Mouse (Mus musculus): ENCODE measurements around the gene Med20. TPM values are rescaled to one million over a fixed set of nuclear protein-coding genes. Genes with fewer than 3 reads are reported as not detected.

Gene Med20
- 47.0 and 47.7 TPM in 2 replicates for polyA plus RNA-seq (2015; fragmentation: Nextera tagmentation; extraction: Ambion mirVana)

DNA sequence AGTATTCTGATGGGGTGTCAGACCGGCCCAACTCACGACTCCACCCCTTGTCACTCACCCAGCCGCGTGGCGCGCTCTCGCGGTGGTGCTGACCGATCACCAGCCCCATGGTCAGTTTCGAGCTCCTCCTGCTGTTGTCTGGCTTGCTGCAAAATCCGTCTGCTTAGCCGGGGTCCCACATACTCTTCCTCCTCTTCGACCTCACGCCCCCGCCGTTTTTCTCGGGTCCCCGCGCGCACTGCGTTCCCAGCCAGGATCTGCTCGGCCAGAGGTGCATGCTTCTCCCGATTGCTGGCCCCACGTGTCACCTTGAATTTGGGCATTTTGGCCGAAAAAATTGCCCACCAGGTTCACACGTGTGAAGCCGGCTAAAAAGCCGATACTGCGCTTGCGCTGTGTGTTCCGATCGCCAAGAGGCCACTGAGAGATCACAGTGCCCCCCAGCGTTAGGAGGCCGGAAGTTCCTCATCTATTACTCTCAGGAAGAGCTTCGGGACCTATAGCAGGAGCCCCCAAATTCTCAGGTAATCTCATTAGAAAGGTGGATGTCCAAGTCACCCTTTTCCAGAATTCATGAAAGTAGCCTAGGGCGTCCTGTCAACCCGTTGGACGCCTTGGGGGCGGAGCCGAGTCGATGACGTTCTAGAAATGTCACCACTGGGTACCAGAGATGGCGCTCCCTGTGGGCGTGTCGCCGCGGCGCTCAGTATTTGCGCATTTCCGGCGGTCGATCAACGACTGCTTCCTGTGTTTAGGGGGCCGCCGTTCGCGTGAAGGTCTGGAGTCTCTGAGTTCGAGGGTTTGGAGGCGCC is at the start of gene Med20, which contains the start of the genes Bysl and Gm20517:
Gene Med20 (plus strand): TSS at position 734 of the 812 bp plus-strand sequence.
Gene Bysl (minus strand): TSS at position 644 of the 812 bp plus-strand sequence.
Gene Gm20517 (plus strand): TSS at position 741 of the 812 bp plus-strand sequence.
- H3K4me2 ChIP-seq (ENCODE audit: low read length), result peak within 1 kb of the TSS; percentile 95
- H3K27me3 ChIP-seq (ENCODE audit: control insufficient read depth, insufficient read depth, low read depth, low read length), result no peaks in the 10 kb centered on the region
- ATAC-seq, result peak; percentile 94
- WGBS, result under 1% methylated on average over 59 of the region's 59 CpGs
- H3K36me3 ChIP-seq (ENCODE audit: control insufficient read depth, insufficient read depth, low read length), result peaks cover 9% of the 10 kb centered on the region
- peak within 1 kb of the TSS; percentile 80 for H3K9ac ChIP-seq (ENCODE audit: low read depth, low read length)
- no peaks in the 10 kb centered on the region for H3K9me3 ChIP-seq (replicated peaks; ENCODE audit: control insufficient read depth, low read length, poor library complexity, severe bottlenecking)
- peaks cover 24% of the 10 kb centered on the region for H3K4me1 ChIP-seq (ENCODE audit: control insufficient read depth, insufficient read depth, low read length)
- peak within 1 kb of the TSS; percentile 84 for H3K4me3 ChIP-seq (ENCODE audit: low read depth, low read length)
- peak within 1 kb of the TSS; percentile 80 for H3K27ac ChIP-seq (ENCODE audit: low read length)

GRCm38 (mm10) chr17:47562875-47563274 is 48.5 kb upstream of the Med20 start:
- Histone ChIP-seq H3K27me3 (ENCODE audit: control insufficient read depth, insufficient read depth, low read depth, low read length) (no peaks in the 10 kb centered on the region), H3K27ac (ENCODE audit: low read length) (no peak overlapping the region), H3K4me2 (ENCODE audit: low read length) (no peak overlapping the region), H3K9ac (ENCODE audit: low read depth, low read length) (no peak overlapping the region), H3K36me3 (ENCODE audit: control insufficient read depth, insufficient read depth, low read length) (no peaks in the 10 kb centered on the region), H3K4me1 (ENCODE audit: control insufficient read depth, insufficient read depth, low read length) (no peaks in the 10 kb centered on the region), H3K4me3 (ENCODE audit: low read depth, low read length) (no peak overlapping the region), H3K9me3 (replicated peaks; ENCODE audit: control insufficient read depth, low read length, poor library complexity, severe bottlenecking) (no peaks in the 10 kb centered on the region)
- no peak for ATAC-seq
- 76% methylated on average over 6 of the region's 6 CpGs for WGBS

- ATAC-seq, result no peak
- 88% methylated on average over 5 of the region's 5 CpGs for WGBS
- H3K9me3 ChIP-seq (replicated peaks; ENCODE audit: control insufficient read depth, low read length, poor library complexity, severe bottlenecking), result no peaks in the 10 kb centered on the region
- no peak overlapping the region for H3K4me2 ChIP-seq (ENCODE audit: low read length)
- H3K36me3 ChIP-seq (ENCODE audit: control insufficient read depth, insufficient read depth, low read length), result no peaks in the 10 kb centered on the region
- no peak overlapping the region for H3K9ac ChIP-seq (ENCODE audit: low read depth, low read length)
- H3K27ac ChIP-seq (ENCODE audit: low read length), result no peak overlapping the region
- H3K27me3 ChIP-seq (ENCODE audit: control insufficient read depth, insufficient read depth, low read depth, low read length), result no peaks in the 10 kb centered on the region
- no peaks in the 10 kb centered on the region for H3K4me1 ChIP-seq (ENCODE audit: control insufficient read depth, insufficient read depth, low read length)
- H3K4me3 ChIP-seq (ENCODE audit: low read depth, low read length), result no peak overlapping the region
These were observed 46.8 kb upstream of the Med20 start for GRCm38 (mm10) chr17:47564612-47565011.

DNA sequence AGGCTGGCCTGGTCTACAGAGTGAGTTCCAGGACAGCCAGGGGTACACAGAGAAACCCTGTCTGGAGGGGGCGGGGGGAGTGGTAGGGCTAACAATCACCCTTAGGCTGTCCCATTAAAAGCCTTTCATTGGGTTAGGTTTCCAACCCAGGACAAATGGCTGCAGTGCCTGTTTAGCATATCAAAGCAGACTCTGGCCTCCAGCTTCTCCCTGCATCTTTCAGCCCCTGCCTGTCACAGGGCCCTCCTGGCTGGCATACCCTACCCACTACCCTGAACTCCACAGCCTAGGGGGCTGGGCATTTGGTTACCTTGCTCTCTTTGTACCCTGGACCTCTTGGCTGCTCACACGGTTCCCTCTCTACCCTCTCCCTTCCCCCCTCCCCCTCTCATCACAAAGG is 45.2 kb upstream of the Med20 start:
- Histone ChIP-seq H3K4me2 (ENCODE audit: low read length) (no peak overlapping the region), H3K36me3 (ENCODE audit: control insufficient read depth, insufficient read depth, low read length) (no peaks in the 10 kb centered on the region), H3K9me3 (replicated peaks; ENCODE audit: control insufficient read depth, low read length, poor library complexity, severe bottlenecking) (no peaks in the 10 kb centered on the region), H3K4me1 (ENCODE audit: control insufficient read depth, insufficient read depth, low read length) (no peaks in the 10 kb centered on the region), H3K9ac (ENCODE audit: low read depth, low read length) (no peak overlapping the region), H3K27ac (ENCODE audit: low read length) (no peak overlapping the region), H3K27me3 (ENCODE audit: control insufficient read depth, insufficient read depth, low read depth, low read length) (no peaks in the 10 kb centered on the region), H3K4me3 (ENCODE audit: low read depth, low read length) (no peak overlapping the region)
- no peak for ATAC-seq
- 28% methylated on average over 2 of the region's 2 CpGs for WGBS

DNA sequence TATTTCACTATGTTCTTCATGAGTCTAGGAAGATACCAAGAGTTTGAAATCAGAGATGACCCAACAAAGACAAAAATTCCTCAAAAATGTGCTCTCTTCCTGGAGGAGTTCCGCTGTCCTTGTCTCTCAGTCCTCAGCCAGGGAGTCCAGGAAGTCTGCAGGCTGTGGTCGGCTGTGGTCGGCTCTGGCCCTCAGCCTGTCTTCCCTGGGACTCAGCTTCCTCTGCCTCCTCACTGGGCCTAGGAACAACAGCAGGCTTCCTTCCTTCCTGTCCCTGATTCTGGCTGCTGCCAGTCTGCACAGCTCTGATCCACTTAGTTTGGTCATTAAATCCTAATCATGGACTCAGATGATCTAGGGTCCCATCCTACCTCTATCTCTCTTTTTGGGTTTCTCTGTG is 44.1 kb upstream of the Med20 start:
- Histone ChIP-seq H3K27ac (ENCODE audit: low read length) (no peak overlapping the region), H3K27me3 (ENCODE audit: control insufficient read depth, insufficient read depth, low read depth, low read length) (no peaks in the 10 kb centered on the region), H3K4me1 (ENCODE audit: control insufficient read depth, insufficient read depth, low read length) (no peaks in the 10 kb centered on the region), H3K36me3 (ENCODE audit: control insufficient read depth, insufficient read depth, low read length) (no peaks in the 10 kb centered on the region), H3K4me2 (ENCODE audit: low read length) (no peak overlapping the region), H3K9ac (ENCODE audit: low read depth, low read length) (no peak overlapping the region), H3K4me3 (ENCODE audit: low read depth, low read length) (no peak overlapping the region), H3K9me3 (replicated peaks; ENCODE audit: control insufficient read depth, low read length, poor library complexity, severe bottlenecking) (no peaks in the 10 kb centered on the region)
- ATAC-seq, result no peak
- 73% methylated on average over 3 of the region's 3 CpGs for WGBS

- WGBS, result 98% methylated on average over 3 of the region's 3 CpGs
- Histone ChIP-seq H3K9me3 (replicated peaks; ENCODE audit: control insufficient read depth, low read length, poor library complexity, severe bottlenecking) (no peaks in the 10 kb centered on the region), H3K4me2 (ENCODE audit: low read length) (no peak overlapping the region)
These were observed 43.0 kb upstream of the Med20 start for GRCm38 (mm10) chr17:47568389-47568788.

GRCm38 (mm10) chr17:47568951-47569527 is 42.3 kb upstream of the Med20 start:
- Histone ChIP-seq H3K27ac (ENCODE audit: low read length) (no peak overlapping the region), H3K9ac (ENCODE audit: low read depth, low read length) (no peak overlapping the region), H3K36me3 (ENCODE audit: control insufficient read depth, insufficient read depth, low read length) (no peaks in the 10 kb centered on the region), H3K4me1 (ENCODE audit: control insufficient read depth, insufficient read depth, low read length) (no peaks in the 10 kb centered on the region), H3K9me3 (replicated peaks; ENCODE audit: control insufficient read depth, low read length, poor library complexity, severe bottlenecking) (no peaks in the 10 kb centered on the region), H3K4me3 (ENCODE audit: low read depth, low read length) (no peak overlapping the region), H3K27me3 (ENCODE audit: control insufficient read depth, insufficient read depth, low read depth, low read length) (no peaks in the 10 kb centered on the region), H3K4me2 (ENCODE audit: low read length) (no peak overlapping the region)
- WGBS, result 42% methylated on average over 10 of the region's 10 CpGs
- ATAC-seq, result no peak

More at GRCm38 (mm10) chr17:47568389-47568788, 43.0 kb upstream of the Med20 start:
- H3K27ac ChIP-seq (ENCODE audit: low read length), result no peak overlapping the region
- no peak for ATAC-seq
- H3K27me3 ChIP-seq (ENCODE audit: control insufficient read depth, insufficient read depth, low read depth, low read length), result no peaks in the 10 kb centered on the region
- H3K36me3 ChIP-seq (ENCODE audit: control insufficient read depth, insufficient read depth, low read length), result no peaks in the 10 kb centered on the region
- no peak overlapping the region for H3K4me3 ChIP-seq (ENCODE audit: low read depth, low read length)
- H3K4me1 ChIP-seq (ENCODE audit: control insufficient read depth, insufficient read depth, low read length), result no peaks in the 10 kb centered on the region
- H3K9ac ChIP-seq (ENCODE audit: low read depth, low read length), result no peak overlapping the region

GRCm38 (mm10) chr17:47571621-47572020 is 39.8 kb upstream of the Med20 start:
- WGBS, result 17% methylated on average over 7 of the region's 7 CpGs
- no peak overlapping the region for H3K4me3 ChIP-seq (ENCODE audit: low read depth, low read length)
- H3K36me3 ChIP-seq (ENCODE audit: control insufficient read depth, insufficient read depth, low read length), result no peaks in the 10 kb centered on the region
- no peak overlapping the region for H3K9ac ChIP-seq (ENCODE audit: low read depth, low read length)
- H3K9me3 ChIP-seq (replicated peaks; ENCODE audit: control insufficient read depth, low read length, poor library complexity, severe bottlenecking), result no peaks in the 10 kb centered on the region
- no peak for ATAC-seq
- H3K27me3 ChIP-seq (ENCODE audit: control insufficient read depth, insufficient read depth, low read depth, low read length), result no peaks in the 10 kb centered on the region
- no peaks in the 10 kb centered on the region for H3K4me1 ChIP-seq (ENCODE audit: control insufficient read depth, insufficient read depth, low read length)
- no peak overlapping the region for H3K4me2 ChIP-seq (ENCODE audit: low read length)
- H3K27ac ChIP-seq (ENCODE audit: low read length), result no peak overlapping the region

- ATAC-seq, result no peak
- no peak overlapping the region for H3K4me3 ChIP-seq (ENCODE audit: low read depth, low read length)
- H3K27ac ChIP-seq (ENCODE audit: low read length), result no peak overlapping the region
- H3K36me3 ChIP-seq (ENCODE audit: control insufficient read depth, insufficient read depth, low read length), result no peaks in the 10 kb centered on the region
- H3K9ac ChIP-seq (ENCODE audit: low read depth, low read length), result no peak overlapping the region
- no peaks in the 10 kb centered on the region for H3K4me1 ChIP-seq (ENCODE audit: control insufficient read depth, insufficient read depth, low read length)
- no peak overlapping the region for H3K4me2 ChIP-seq (ENCODE audit: low read length)
- no peaks in the 10 kb centered on the region for H3K27me3 ChIP-seq (ENCODE audit: control insufficient read depth, insufficient read depth, low read depth, low read length)
- H3K9me3 ChIP-seq (replicated peaks; ENCODE audit: control insufficient read depth, low read length, poor library complexity, severe bottlenecking), result no peaks in the 10 kb centered on the region
These were observed 38.9 kb upstream of the Med20 start for GRCm38 (mm10) chr17:47572436-47572835.

Measured in midbrain, embryonic 16.5 days (tissue).